Mouse (Mus musculus): ENCODE measurements around the gene Cyp2w1. TPM values are rescaled to one million over a fixed set of nuclear protein-coding genes. Genes with fewer than 3 reads are reported as not detected.

Gene Cyp2w1
- 15.8 and 18.1 TPM in 2 replicates for polyA plus RNA-seq (2015; fragmentation: Nextera tagmentation; extraction: Ambion mirVana)

DNA sequence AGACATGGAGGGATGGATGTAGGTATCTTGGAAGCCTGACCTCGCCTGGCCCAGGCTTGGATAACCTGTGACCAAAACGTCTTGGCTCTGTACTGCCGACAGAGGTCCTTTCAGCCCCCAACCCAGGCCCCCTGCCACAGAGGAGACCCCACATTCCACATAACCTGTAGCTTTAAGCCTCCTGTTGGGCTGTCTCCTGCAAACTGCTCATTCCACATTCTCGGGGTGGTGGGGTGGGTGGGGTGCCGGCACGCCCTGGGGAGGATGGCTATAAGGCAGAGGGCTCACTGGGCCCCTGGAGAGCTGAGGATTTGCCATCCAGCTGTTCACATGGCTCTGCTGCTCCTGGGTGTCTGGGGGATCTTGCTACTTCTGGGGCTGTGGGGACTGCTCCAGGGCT is at the start of gene Cyp2w1:
TSS of gene Cyp2w1 (plus strand) at position 301 of the 400 bp plus-strand sequence.
- peak within 1 kb of the TSS; percentile 29 for H3K4me3 ChIP-seq (ENCODE audit: low read depth, low read length)
- H3K4me2 ChIP-seq (replicated peaks; ENCODE audit: low read depth) = peak within 1 kb of the TSS; percentile 67
- no peaks in the 10 kb centered on the region for H3K9me3 ChIP-seq (ENCODE audit: control insufficient read depth)
- H3K27ac ChIP-seq (ENCODE audit: low read depth, low read length) = peak within 1 kb of the TSS; percentile 87
- no peak for TF ChIP-seq CTCF (IDR thresholded peaks at IDR 0.05; ENCODE audit: low read depth)
- 25% methylated on average over 6 of the region's 6 CpGs for WGBS
- H3K4me1 ChIP-seq (replicated peaks; ENCODE audit: control insufficient read depth, insufficient read depth, low read length) = no peaks in the 10 kb centered on the region; the same call in 1 of the 2 replicates
- peak within 1 kb of the TSS; percentile 26 for H3K9ac ChIP-seq (ENCODE audit: low read depth, low read length)
- no peak for ATAC-seq
- H3K27me3 ChIP-seq (replicated peaks; ENCODE audit: control insufficient read depth, insufficient read depth, low read length) = no peaks in the 10 kb centered on the region
- H3K36me3 ChIP-seq (ENCODE audit: control insufficient read depth, insufficient read depth) = peaks cover 16% of the 10 kb centered on the region; the same call in 1 of the 2 replicates

DNA sequence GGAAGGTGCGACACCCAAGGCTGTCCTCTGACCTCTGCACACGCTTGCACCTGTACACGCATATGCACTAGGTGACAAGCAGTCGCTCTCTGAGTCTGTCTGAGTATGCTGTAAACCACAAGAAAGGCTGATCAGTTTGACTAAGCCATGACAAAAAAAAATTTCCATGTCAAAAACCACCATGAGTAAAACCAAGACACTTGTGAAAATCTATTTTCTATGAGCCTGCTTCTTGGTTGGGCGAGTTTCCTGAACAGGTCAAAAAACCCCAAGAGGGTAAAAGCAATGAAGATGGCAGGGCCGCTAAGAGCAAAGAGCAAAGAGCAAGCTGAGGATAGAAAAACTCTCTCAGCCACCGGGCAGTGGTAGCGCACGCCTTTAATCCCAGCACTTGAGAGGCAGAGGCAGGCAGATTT is 48.8 kb upstream of the Cyp2w1 start:
- H3K9me3 ChIP-seq (ENCODE audit: control insufficient read depth) = no peaks in the 10 kb centered on the region
- 63% methylated on average over 9 of the region's 9 CpGs for WGBS
- no peak for TF ChIP-seq CTCF (IDR thresholded peaks at IDR 0.05; ENCODE audit: low read depth)
- H3K4me1 ChIP-seq (replicated peaks; ENCODE audit: control insufficient read depth, insufficient read depth, low read length) = peaks cover 2% of the 10 kb centered on the region; the same call in 1 of the 2 replicates
- H3K4me2 ChIP-seq (replicated peaks; ENCODE audit: low read depth) = no peak overlapping the region
- no peak overlapping the region for H3K4me3 ChIP-seq (ENCODE audit: low read depth, low read length)
- H3K27me3 ChIP-seq (replicated peaks; ENCODE audit: control insufficient read depth, insufficient read depth, low read length) = no peaks in the 10 kb centered on the region
- peaks cover 7% of the 10 kb centered on the region; the same call in 1 of the 2 replicates for H3K36me3 ChIP-seq (ENCODE audit: control insufficient read depth, insufficient read depth)
- ATAC-seq = no peak
- H3K9ac ChIP-seq (ENCODE audit: low read depth, low read length) = no peak overlapping the region
- peak overlapping the region; percentile 15; the same call in 1 of the 2 replicates for H3K27ac ChIP-seq (ENCODE audit: low read depth, low read length)

DNA sequence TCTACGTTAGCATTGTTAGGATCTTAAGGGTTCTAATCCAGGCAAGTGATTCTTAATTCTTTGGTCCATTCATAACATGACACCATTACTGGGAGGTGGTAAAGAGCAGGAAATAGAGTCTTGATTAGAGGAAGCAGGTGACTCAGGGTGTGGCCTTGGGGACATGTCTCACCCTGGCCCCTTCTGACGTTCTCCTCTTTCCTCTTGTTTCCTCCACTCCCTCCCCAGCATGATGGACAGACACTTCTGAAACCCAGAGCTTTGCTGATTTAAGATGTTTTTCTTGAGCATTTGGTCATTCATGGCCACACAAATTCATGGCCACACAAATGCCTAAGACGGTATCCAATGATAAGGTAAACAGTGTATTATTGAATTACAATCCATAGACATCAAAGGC is 42.5 kb upstream of the Cyp2w1 start:
- H3K9ac ChIP-seq (ENCODE audit: low read depth, low read length) = no peak overlapping the region
- H3K27me3 ChIP-seq (replicated peaks; ENCODE audit: control insufficient read depth, insufficient read depth, low read length) = no peaks in the 10 kb centered on the region
- TF ChIP-seq CTCF (IDR thresholded peaks at IDR 0.05; ENCODE audit: low read depth) = no peak
- H3K4me2 ChIP-seq (replicated peaks; ENCODE audit: low read depth) = no peak overlapping the region
- H3K36me3 ChIP-seq (ENCODE audit: control insufficient read depth, insufficient read depth) = peaks cover 4% of the 10 kb centered on the region; the same call in 1 of the 2 replicates
- H3K9me3 ChIP-seq (ENCODE audit: control insufficient read depth) = no peaks in the 10 kb centered on the region
- H3K4me3 ChIP-seq (ENCODE audit: low read depth, low read length) = no peak overlapping the region
- H3K4me1 ChIP-seq (replicated peaks; ENCODE audit: control insufficient read depth, insufficient read depth, low read length) = peaks cover 4% of the 10 kb centered on the region; the same call in 1 of the 2 replicates
- ATAC-seq = peak; percentile 65
- 56% methylated on average over 3 of the region's 3 CpGs for WGBS
- no peak overlapping the region for H3K27ac ChIP-seq (ENCODE audit: low read depth, low read length)

DNA sequence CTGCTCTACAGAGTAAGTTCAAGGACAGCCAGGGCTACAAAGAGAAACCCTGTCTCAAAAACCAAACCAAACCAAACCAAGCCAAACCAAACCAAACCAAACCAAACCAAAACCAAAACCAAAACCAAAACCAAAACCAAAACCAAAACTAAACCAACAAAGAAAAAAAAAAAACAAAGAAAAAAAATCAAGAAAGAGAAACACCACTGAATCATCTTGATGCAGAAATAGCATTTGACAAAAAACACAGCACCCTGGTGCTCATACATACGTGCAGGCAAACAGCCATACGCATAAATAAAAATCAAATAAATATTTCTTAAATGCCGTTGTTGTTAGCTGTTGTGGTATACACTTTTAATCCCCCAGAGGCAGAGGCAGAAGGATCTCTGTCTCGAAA is 41.9 kb upstream of the Cyp2w1 start:
- Histone ChIP-seq H3K9ac (ENCODE audit: low read depth, low read length) (no peak overlapping the region), H3K27me3 (replicated peaks; ENCODE audit: control insufficient read depth, insufficient read depth, low read length) (no peaks in the 10 kb centered on the region), H3K4me3 (ENCODE audit: low read depth, low read length) (no peak overlapping the region), H3K4me1 (replicated peaks; ENCODE audit: control insufficient read depth, insufficient read depth, low read length) (peaks cover 8% of the 10 kb centered on the region; the same call in 1 of the 2 replicates), H3K36me3 (ENCODE audit: control insufficient read depth, insufficient read depth) (peaks cover 4% of the 10 kb centered on the region; the same call in 1 of the 2 replicates), H3K4me2 (replicated peaks; ENCODE audit: low read depth) (no peak overlapping the region), H3K9me3 (ENCODE audit: control insufficient read depth) (no peaks in the 10 kb centered on the region), H3K27ac (ENCODE audit: low read depth, low read length) (no peak overlapping the region)
- TF ChIP-seq CTCF (IDR thresholded peaks at IDR 0.05; ENCODE audit: low read depth) = no peak
- ATAC-seq = no peak
- 86% methylated on average over 4 of the region's 4 CpGs for WGBS

DNA sequence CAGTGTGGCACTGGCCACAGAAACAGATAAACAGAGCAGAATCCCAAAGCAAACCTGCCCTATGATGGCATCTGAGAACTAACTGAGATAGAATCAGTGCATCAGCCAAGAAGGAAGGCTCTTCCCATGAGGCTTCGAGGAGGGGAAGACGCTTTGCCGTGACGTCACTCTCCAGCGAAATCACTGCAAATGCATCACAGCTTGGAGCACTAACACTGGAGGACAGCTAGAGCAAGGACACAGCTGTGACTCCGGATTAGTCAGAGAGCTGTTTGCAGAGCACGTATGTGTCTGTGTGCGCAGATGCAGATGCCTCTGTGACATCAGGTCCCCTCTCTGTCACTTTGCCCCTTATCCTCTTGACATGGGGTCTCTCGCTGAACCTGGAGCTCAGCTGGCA is 40.6 kb upstream of the Cyp2w1 start:
- TF ChIP-seq CTCF (IDR thresholded peaks at IDR 0.05; ENCODE audit: low read depth) = no peak
- 87% methylated on average over 9 of the region's 9 CpGs for WGBS
- peaks cover 4% of the 10 kb centered on the region; the same call in 1 of the 2 replicates for H3K36me3 ChIP-seq (ENCODE audit: control insufficient read depth, insufficient read depth)
- H3K4me1 ChIP-seq (replicated peaks; ENCODE audit: control insufficient read depth, insufficient read depth, low read length) = peaks cover 12% of the 10 kb centered on the region; the same call in 1 of the 2 replicates
- H3K9ac ChIP-seq (ENCODE audit: low read depth, low read length) = no peak overlapping the region
- H3K4me3 ChIP-seq (ENCODE audit: low read depth, low read length) = no peak overlapping the region
- H3K4me2 ChIP-seq (replicated peaks; ENCODE audit: low read depth) = no peak overlapping the region
- H3K27me3 ChIP-seq (replicated peaks; ENCODE audit: control insufficient read depth, insufficient read depth, low read length) = no peaks in the 10 kb centered on the region
- H3K27ac ChIP-seq (ENCODE audit: low read depth, low read length) = no peak overlapping the region
- H3K9me3 ChIP-seq (ENCODE audit: control insufficient read depth) = no peaks in the 10 kb centered on the region
- no peak for ATAC-seq

DNA sequence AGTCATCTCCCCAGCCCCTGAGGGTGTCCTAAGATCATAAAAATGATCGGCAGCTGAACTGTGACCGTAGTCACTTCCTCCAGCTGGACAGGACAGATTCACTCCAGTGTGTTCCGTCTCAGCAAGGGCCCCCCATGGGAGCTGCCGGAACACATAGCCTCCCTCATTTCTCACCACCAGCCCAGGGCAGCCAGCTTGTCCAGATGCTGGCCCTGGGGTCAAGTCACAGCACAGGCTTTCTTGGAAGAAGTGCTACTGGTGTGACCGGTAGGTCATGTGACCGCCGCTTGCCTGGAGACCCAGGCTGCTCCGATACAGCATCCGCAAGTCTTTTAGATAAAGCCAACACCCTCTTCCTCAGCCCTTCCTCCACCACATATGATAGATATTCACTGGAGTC is 38.9 kb upstream of the Cyp2w1 start:
- Histone ChIP-seq H3K9ac (ENCODE audit: low read depth, low read length) (no peak overlapping the region), H3K27me3 (replicated peaks; ENCODE audit: control insufficient read depth, insufficient read depth, low read length) (no peaks in the 10 kb centered on the region), H3K4me2 (replicated peaks; ENCODE audit: low read depth) (no peak overlapping the region), H3K4me3 (ENCODE audit: low read depth, low read length) (no peak overlapping the region), H3K27ac (ENCODE audit: low read depth, low read length) (no peak overlapping the region; the same call in 1 of the 2 replicates), H3K9me3 (ENCODE audit: control insufficient read depth) (no peaks in the 10 kb centered on the region), H3K4me1 (replicated peaks; ENCODE audit: control insufficient read depth, insufficient read depth, low read length) (peaks cover 12% of the 10 kb centered on the region; the same call in 1 of the 2 replicates), H3K36me3 (ENCODE audit: control insufficient read depth, insufficient read depth) (no peaks in the 10 kb centered on the region)
- no peak for ATAC-seq
- WGBS = 48% methylated on average over 9 of the region's 9 CpGs
- TF ChIP-seq CTCF (IDR thresholded peaks at IDR 0.05; ENCODE audit: low read depth) = no peak
